Mouse (Mus musculus): ENCODE results near the gene Rd3.

DNA sequence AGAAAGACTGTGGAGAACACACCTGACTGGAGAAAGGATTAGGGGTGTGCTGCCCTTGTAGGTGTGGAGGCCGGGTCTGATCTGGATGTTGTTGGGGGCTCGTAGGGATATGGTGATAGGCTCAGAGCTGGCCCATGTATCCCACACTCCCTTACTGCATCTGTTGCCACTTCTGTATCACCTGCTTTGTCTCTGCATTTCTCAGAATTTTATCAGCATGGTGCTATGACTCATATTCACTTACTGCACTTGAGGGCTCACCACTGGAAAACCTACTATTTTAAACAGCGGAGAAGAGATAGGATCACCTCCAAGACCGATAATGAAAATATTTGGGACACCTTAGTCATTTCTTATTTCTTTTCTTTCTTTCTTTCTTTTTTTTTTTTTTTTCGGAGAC lies 11.9 kb downstream of the Rd3 start:
- TF ChIP-seq CTCF (IDR thresholded peaks at IDR 0.05; ENCODE audit: low read depth) (no peak), EP300 (optimal IDR thresholded peaks at IDR 0.05) (no peak)

Data from stomach, postnatal 0 days (tissue).